Mouse (Mus musculus): ENCODE data around the gene Cd300lf.

- TF ChIP-seq CTCF (IDR thresholded peaks at IDR 0.05; ENCODE audit: borderline replicate concordance, insufficient read depth, low read depth, low read length): no peak
- no peak for TF ChIP-seq POLR2A (IDR thresholded peaks at IDR 0.05; ENCODE audit: borderline replicate concordance, insufficient read depth, low read length)
Measured at GRCm38 (mm10) chr11:115077436-115077835, 56.4 kb downstream of the Cd300lf start.

Data from cerebellum, adult 2 months (tissue).